Mouse (Mus musculus) limb, embryonic 13.5 days (tissue): Measurements from ENCODE around the gene Rac1. TPM values are rescaled to one million over a fixed set of nuclear protein-coding genes. Genes with fewer than 3 reads are reported as not detected.

Source experiments
- ATAC-seq: fragments of 200-750 bp; cut with Nextera tagmentation; 2 replicates; pipeline ENCODE4 v1.8.0; 2017; ENCODE audit warnings: low read depth, moderate number of reproducible peaks, moderate TSS enrichment; ENCODE audit not compliant: low FRiP score
- H3K27ac ChIP-seq: fragments of 300-500 bp; sonication (generic); 2 replicates; pipeline ENCODE4 v1.5.1; 2015; ENCODE audit warnings: inconsistent platforms, mild to moderate bottlenecking, moderate library complexity
- H3K27me3 ChIP-seq: fragments of 300-500 bp; sonication (generic); 2 replicates; pipeline ENCODE4 v1.6.1; 2015; ENCODE audit warnings: mild to moderate bottlenecking, inconsistent platforms
- H3K36me3 ChIP-seq: fragments of 300-500 bp; sonication (generic); 2 replicates; pipeline ENCODE4 v1.6.1; 2015; ENCODE audit warnings: inconsistent platforms, mild to moderate bottlenecking, moderate library complexity
- H3K4me1 ChIP-seq: fragments of 300-500 bp; sonication (generic); 2 replicates; pipeline ENCODE4 v1.6.1; 2015; ENCODE audit warnings: inconsistent platforms
- H3K4me2 ChIP-seq: fragments of 300-500 bp; sonication (generic); replicated peaks from 2 replicates; pipeline ENCODE4 v1.6.1; 2015; ENCODE audit warnings: inconsistent platforms, mild to moderate bottlenecking, moderate library complexity
- H3K4me3 ChIP-seq: fragments of 300-500 bp; sonication (generic); 2 replicates; pipeline ENCODE4 v1.5.1; 2015; ENCODE audit warnings: moderate library complexity, mild to moderate bottlenecking, inconsistent platforms
- H3K9ac ChIP-seq: fragments of 300-500 bp; sonication (generic); 2 replicates; pipeline ENCODE4 v1.6.1; 2015; ENCODE audit warnings: mild to moderate bottlenecking, inconsistent platforms
- H3K9me3 ChIP-seq: fragments of 300-500 bp; sonication (generic); 2 replicates; pipeline ENCODE4 v1.6.1; 2016; ENCODE audit warnings: inconsistent platforms
- WGBS: fragments of 180-500 bp; shearing (Covaris S2); methylation state at CpG from one replicate; pipeline ENCODE4 v1.1.7; 2015; 5-methylcytosine and 5-hydroxymethylcytosine counted together
- polyA plus RNA-seq: library from polyadenylated mRNA; unstranded; fragments of >200 nt; fragmentation: Nextera tagmentation; extraction: Ambion mirVana; gene quantifications from 2 replicates; pipeline ENCODE4 v1.2.1, GENCODE M21; 2015

Rac1 gene
- polyA plus RNA-seq, 1 experiment from 2014 or later, result 450 TPM

- H3K4me2 ChIP-seq, result peak overlapping the region; percentile 93
- 35% methylated on average over 23 of the region's 23 CpGs for WGBS
- no peaks in the 10 kb centered on the region for H3K9me3 ChIP-seq
- peaks cover 31% of the 10 kb centered on the region for H3K36me3 ChIP-seq
- no peak for ATAC-seq
- H3K27ac ChIP-seq, result no peak overlapping the region
- peak overlapping the region; percentile 80 for H3K9ac ChIP-seq
- peak overlapping the region; percentile 74 for H3K4me3 ChIP-seq
- H3K4me1 ChIP-seq, result peaks cover 14% of the 10 kb centered on the region
- 0 out of 2 replicates have a peak, but pooled peaks cover 2% of the 10 kb centered on the region for H3K27me3 ChIP-seq
These were observed 62.4 kb downstream of the Rac1 start for GRCm38 (mm10) chr5:143465156-143466085.

DNA sequence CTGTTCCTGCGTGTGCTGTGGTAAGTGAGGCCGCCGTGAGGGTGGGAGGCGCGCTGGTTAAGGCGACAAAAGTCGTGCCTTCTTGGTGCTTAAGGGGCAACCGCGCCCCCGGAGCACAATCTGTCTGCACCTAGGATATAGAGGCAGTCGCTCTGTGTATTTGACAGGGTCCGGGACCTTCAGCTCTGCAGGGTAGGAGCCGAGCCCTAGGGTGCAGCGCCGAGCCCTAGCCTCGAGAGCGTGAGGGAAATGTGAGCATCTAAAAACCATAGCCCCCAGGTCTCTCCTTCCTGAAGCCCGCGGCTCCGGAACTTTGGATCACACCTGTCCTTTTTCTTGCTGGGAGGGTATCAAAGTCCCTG lies 63.1 kb downstream of the Rac1 start:
- Histone ChIP-seq H3K36me3 (peaks cover 26% of the 10 kb centered on the region), H3K9ac (peak overlapping the region; percentile 80), H3K9me3 (no peaks in the 10 kb centered on the region), H3K4me3 (peak overlapping the region; percentile 74), H3K27ac (no peak overlapping the region), H3K4me1 (peaks cover 14% of the 10 kb centered on the region), H3K4me2 (peak overlapping the region; percentile 93), H3K27me3 (0 out of 2 replicates have a peak, but pooled peaks cover 2% of the 10 kb centered on the region)
- WGBS, result under 1% methylated on average over 20 of the region's 20 CpGs
- ATAC-seq, result no peak

DNA sequence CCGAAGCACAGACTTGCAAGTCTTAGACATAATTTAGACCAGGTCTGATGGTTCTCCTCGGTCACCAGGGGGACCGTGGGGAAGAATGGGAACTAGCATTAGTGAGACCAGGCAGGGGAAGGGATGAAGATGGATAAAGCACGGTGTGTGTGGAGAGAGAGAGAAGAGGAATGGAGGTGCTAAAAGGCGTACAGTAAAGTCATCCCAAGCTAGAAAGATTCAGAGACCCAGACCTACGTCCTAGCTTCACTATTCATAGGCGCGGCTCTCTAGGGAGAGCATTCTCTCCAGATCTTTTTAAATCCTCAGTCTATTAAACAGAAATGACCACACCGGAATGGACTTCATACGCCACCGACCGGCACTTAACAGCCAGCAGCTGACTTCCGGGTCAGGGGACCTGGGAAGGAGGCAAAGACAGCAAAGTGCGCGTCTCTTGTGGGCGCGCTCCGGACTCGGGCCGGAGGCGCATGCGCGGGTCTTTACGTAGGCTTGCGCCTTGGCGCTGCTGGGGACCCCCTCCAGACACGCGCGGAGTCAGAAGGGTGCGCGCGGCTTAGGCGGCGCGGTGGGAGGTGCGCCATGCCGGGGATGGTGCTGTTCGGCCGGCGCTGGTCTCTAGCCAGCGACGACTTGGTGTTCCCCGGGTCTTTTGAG lies 63.6 kb downstream of the Rac1 start, which contains the start of gene Daglb:
Gene Daglb (plus strand): TSS at position 485 of the 657 bp plus-strand sequence.
- ATAC-seq, result peak; percentile 94
- under 1% methylated on average over 43 of the region's 43 CpGs for WGBS

DNA sequence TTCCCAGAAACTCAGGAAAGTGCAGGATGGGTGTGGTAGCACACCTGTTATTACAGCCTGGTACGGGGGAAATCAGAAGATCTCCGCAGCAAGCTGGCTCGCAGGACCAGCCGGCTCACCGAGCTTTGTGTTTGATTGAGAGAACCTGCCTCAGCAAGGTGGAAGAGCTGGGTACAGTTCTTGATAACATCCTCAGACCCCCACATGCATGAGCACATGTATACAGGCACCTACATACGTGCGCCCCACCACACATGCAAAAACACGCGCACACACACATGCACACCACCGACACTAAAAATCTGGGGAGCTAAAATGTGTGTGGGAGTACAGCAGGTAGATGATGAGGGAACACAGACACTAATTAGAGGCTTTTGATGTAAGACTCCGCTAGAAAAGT lies 64.2 kb downstream of the Rac1 start:
- 75% methylated on average over 11 of the region's 11 CpGs for WGBS
- Histone ChIP-seq H3K27me3 (peaks cover 2% of the 10 kb centered on the region; the same call in 1 of the 2 replicates), H3K4me1 (peaks cover 14% of the 10 kb centered on the region), H3K9ac (peak overlapping the region; percentile 80; the same call in 1 of the 2 replicates), H3K9me3 (no peaks in the 10 kb centered on the region), H3K4me2 (peak overlapping the region; percentile 93), H3K27ac (no peak overlapping the region), H3K36me3 (peaks cover 19% of the 10 kb centered on the region), H3K4me3 (peak overlapping the region; percentile 74)
- no peak for ATAC-seq

More for the DNA sequence above, 63.6 kb downstream of the Rac1 start, which contains the start of gene Daglb:
- Histone ChIP-seq H3K9ac (peak within 1 kb of the TSS; percentile 80), H3K4me1 (peaks cover 14% of the 10 kb centered on the region), H3K4me3 (peak within 1 kb of the TSS; percentile 74), H3K36me3 (peaks cover 21% of the 10 kb centered on the region), H3K27ac (no peak within 1 kb of the TSS), H3K27me3 (0 out of 2 replicates have a peak, but pooled peaks cover 2% of the 10 kb centered on the region), H3K9me3 (no peaks in the 10 kb centered on the region), H3K4me2 (peak within 1 kb of the TSS; percentile 93)

Other genes starting within 250 kb of the Rac1 start
- gene Zfp853, start 234.4 kb downstream of the Rac1 start, polyA plus RNA-seq, result 0.28 and 0.33 TPM in 2 replicates
- gene E130309D02Rik, start 212.7 kb downstream of the Rac1 start, polyA plus RNA-seq, result 37.8 and 37.9 TPM in 2 replicates
- 84.4 and 94.9 TPM in 2 replicates for gene Zdhhc4, start 198.8 kb downstream of the Rac1 start, polyA plus RNA-seq
- 0.68 and 0.78 TPM in 2 replicates for gene Grid2ip, start 170.7 kb downstream of the Rac1 start, polyA plus RNA-seq
- gene Kdelr2, start 124.2 kb downstream of the Rac1 start, polyA plus RNA-seq, result 433 and 435 TPM in 2 replicates
- 9.6 TPM in 2 replicates for gene Daglb, start 63.5 kb downstream of the Rac1 start, polyA plus RNA-seq
- gene Cyth3, start 94.4 kb upstream of the Rac1 start, polyA plus RNA-seq, result 60.7 and 61.3 TPM in 2 replicates
- gene Usp42, start 204.2 kb upstream of the Rac1 start, polyA plus RNA-seq, result 25.8 and 27.2 TPM in 2 replicates